Mouse (Mus musculus): Measurements from ENCODE around the gene Epc2.

Epc2 gene

GRCm38 (mm10) chr2:49572111-49572642 lies 120.9 kb downstream of the Epc2 start:
- peak in 1 of 2 experiments; percentile 45 for DNase-seq

DNA sequence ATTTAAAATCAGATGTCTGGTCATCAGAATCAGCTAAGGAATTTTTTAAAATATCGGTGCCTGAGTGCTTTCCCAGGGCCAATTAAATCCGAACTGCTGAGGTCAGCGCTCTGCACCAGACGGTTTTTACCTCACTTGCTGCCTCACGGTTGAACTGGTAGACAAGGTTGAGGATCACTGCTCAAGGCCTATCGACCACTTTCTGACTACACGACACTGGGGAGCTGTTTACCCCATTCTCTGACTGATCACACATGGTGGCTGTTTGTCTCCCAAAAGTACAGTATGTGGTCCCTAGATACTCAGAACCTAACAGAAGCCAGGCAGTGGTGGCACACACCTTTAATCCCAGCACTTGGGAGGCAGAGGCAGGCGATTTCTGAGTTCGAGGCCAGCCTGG lies 121.4 kb downstream of the Epc2 start:
- no peak for DNase-seq

DNA sequence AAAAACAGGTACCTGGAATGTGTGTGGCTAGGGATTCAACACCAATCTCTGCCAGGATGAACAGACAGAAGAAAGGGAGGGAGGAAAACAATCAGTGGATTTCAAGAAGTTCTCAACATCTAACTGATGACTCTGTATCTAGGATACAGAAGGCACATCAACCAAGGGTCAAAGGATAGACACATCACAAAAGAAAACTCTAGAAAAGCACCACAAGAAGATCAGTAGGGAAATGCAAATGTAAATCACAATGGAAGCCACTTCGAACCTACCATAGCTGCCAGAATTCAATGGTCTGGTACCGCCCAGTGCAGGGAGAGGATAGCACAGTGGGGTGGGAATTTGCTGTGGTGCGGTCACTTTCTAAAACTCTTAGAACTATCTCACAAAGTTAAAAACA lies 122.0 kb downstream of the Epc2 start:
- no peak for DNase-seq

DNA sequence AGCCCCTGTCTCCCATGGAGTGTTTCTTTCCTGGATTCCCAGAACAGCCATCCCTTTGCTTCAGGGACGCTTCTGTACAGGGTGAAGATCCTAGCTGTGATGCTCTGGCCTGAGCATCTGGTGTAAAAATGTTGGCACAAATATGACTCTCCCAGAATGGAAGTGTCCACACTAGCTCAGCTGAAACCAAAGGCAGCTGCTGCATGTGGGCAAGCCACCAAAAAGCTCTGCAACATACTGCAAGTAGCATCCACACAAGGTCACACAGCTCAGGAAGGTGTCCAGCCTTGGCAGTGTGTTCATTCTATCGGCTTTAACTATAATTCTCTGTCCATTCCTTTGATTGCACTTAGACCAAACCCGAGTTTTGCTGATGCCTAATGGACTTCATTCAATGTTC lies 129.3 kb downstream of the Epc2 start:
- no peak for DNase-seq

GRCm38 (mm10) chr2:49582546-49582945 lies 131.3 kb downstream of the Epc2 start:
- no peak for DNase-seq

- DNase-seq: no peak
Observed at GRCm38 (mm10) chr2:49583311-49583710, 132.0 kb downstream of the Epc2 start.

DNA sequence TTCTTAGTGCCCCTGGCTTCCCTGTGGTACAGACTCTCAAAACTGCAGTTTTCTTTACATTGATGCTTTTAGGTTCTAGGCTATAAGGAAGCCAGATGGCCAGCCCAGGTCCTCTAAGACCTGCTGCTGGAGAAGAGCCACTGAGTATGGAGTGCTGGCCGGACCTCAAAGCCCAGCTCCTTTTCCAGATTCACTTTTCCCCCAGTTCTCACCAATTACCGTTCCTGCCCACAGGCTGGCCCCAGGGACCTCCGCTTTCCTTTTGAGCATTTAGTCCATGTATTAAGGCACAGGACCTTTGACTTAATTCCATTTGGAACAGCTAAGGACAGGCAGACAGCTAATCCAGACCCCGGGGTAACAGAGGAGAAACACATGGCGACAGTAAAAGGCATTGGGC lies 139.2 kb downstream of the Epc2 start:
- DNase-seq: peak; percentile 60 to 67

DNA sequence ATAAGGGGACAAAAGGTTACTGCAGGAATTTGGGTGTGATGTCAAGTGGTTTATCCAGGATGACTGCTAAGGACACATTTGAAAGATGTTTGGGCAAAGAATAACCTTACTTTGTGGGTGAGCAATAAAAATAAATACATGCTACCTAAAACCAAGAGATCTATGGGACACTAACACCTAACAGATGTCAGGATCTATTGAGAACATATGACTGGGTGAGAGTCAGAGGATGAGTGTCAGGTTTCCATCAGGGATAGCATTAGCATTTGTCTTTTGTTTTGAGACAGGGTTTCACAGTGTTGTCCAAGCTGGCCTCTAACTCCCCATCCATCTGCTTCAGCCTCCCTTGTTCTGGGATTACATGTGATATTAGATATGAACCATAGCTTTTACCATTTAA lies 141.6 kb downstream of the Epc2 start:
- DNase-seq: no peak

DNA sequence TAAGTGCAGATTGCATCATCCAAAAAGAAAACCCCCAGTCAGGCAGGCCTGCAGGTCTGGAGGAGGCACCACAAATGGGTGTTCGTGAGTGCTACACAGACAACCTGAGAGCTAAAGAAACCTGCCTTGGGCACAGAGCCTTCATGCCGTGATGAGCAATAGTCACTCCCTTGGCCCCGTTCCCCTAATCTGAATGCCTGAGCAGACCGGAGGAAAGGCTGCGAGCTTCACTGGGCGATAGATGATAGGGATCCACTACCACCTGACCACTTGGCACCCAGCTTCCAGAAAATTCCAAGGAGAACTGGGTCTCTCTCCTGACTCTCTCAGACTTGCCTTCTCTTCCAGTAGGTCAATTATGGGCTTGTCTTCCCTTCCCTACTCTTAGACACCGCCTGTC lies 143.6 kb downstream of the Epc2 start:
- DNase-seq: peak; percentile 77 to 84

DNA sequence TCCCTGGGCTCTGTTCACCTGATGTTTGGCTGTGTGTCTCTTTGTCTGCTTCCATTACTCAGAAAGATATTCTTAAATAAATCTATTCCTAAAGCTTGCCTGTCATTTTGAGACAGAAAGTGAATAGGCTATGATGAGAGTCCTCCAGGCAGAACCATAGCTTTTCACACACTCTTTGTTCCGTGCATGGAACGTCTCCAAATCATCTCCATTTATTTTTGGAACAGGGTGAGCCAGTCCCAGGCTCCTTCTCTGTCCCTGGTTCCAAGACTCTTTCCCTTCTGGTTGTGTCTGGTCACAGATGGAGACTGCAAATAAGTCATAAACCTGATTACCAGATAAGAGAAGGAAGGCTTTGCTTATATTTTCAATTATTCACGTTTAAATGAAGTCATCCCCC lies 145.0 kb downstream of the Epc2 start:
- DNase-seq: peak; percentile 21 to 50

DNA sequence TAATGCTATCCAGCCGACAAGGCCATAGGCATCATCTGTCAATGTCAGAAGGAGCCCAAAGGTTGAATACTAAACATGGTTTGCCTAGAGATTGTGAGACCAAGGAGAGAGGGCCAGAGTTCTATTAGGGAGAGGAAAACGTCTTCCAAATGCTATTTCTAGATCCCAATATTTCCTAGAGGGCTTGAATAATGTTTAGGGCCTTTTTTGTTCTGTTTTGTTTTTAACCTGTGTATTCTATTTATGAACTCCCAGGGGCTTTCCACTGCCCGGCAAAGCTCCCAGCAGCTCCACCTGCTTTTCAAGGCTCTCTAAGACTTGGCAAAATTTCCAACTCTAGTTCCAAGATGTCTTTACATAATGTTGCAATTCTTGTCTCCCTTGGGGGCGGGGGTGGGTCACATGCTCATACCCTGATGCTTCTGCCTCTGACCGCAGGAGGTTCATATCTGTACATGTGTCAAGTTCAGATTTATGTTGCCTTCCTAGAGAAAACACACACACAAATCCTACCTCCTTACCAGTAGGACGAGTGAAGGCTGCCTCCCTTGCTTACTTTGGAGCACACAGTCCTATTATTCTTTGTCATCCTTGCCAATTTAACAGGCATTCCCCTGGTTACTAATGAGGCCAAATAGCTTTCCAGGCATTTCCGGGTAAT lies 148.9 kb downstream of the Epc2 start:
- no peak for DNase-seq
